Mouse (Mus musculus) ES-E14 (cell line): ENCODE results near the gene Tshb. TPM values are rescaled to one million over a fixed set of nuclear protein-coding genes. Genes with fewer than 3 reads are reported as not detected.

Experiments
- DNase-seq: peaks from one replicate; pipeline ENCODE4 v3.0.0-alpha.2; 2013; ENCODE audit warnings: low read depth, low spot score
- H3K27ac ChIP-seq: 2 replicates; pipeline ENCODE4 v1.5.1; 2012; ENCODE audit warnings: low read depth, mild to moderate bottlenecking, low read length, moderate library complexity, mixed read lengths; ENCODE audit not compliant: poor library complexity, insufficient read depth, severe bottlenecking
- H3K36me3 ChIP-seq: 2 replicates; pipeline ENCODE4 v1.6.1; 2012; ENCODE audit warnings: mild to moderate bottlenecking, low read length, moderate library complexity, mixed read lengths; ENCODE audit not compliant: control insufficient read depth, poor library complexity, insufficient read depth, severe bottlenecking
- H3K4me1 ChIP-seq, 2 experiments: fragments of 150-350 bp in 1 of 2; sonication (generic) in 1 of 2; 2 replicates each; pipeline ENCODE4 v1.6.1; 2012; ENCODE audit warnings: low read length in 2 of 2, mild to moderate bottlenecking in 1 of 2, mixed read lengths in 1 of 2; ENCODE audit not compliant: control insufficient read depth in 2 of 2, insufficient read depth in 2 of 2, poor library complexity in 1 of 2
- H3K4me3 ChIP-seq, 2 experiments: fragments of 150-350 bp in 1 of 2; sonication (generic) in 1 of 2; 2 replicates each; pipeline ENCODE4 v1.5.1; 2012; ENCODE audit warnings: low read length in 2 of 2, low read depth in 1 of 2, mild to moderate bottlenecking in 1 of 2, mixed read lengths in 1 of 2; ENCODE audit not compliant: insufficient read depth in 1 of 2, poor library complexity in 1 of 2, severe bottlenecking in 1 of 2
- H3K9ac ChIP-seq: 2 replicates; pipeline ENCODE4 v1.6.1; 2012; ENCODE audit warnings: low read depth, mild to moderate bottlenecking, low read length, mixed read lengths; ENCODE audit not compliant: poor library complexity, insufficient read depth, severe bottlenecking
- H3K9me3 ChIP-seq: fragments of 150-350 bp; sonication (generic); 2 replicates; pipeline ENCODE4 v1.6.1; 2012; ENCODE audit warnings: low read depth, mild to moderate bottlenecking, low read length; ENCODE audit not compliant: control insufficient read depth, insufficient read depth
- CHD2 ChIP-seq: IDR thresholded peaks from 2 replicates; pipeline ENCODE4 v1.6.1; 2014; ENCODE audit warnings: mild to moderate bottlenecking, low read depth, low read length, inconsistent platforms
- HCFC1 ChIP-seq: IDR thresholded peaks from 2 replicates; pipeline ENCODE4 v1.6.1; 2012; ENCODE audit warnings: low read length, inconsistent platforms, borderline replicate concordance; ENCODE audit not compliant: insufficient read depth
- MAFK ChIP-seq: IDR thresholded peaks from 2 replicates; pipeline ENCODE4 v1.6.1; 2014; ENCODE audit warnings: mild to moderate bottlenecking, low read depth, low read length, inconsistent platforms; ENCODE audit not compliant: insufficient read depth
- ZC3H11A ChIP-seq: IDR thresholded peaks from 2 replicates; pipeline ENCODE4 v1.6.1; 2012; ENCODE audit warnings: low read depth, mild to moderate bottlenecking, inconsistent platforms, low read length, borderline replicate concordance
- ZNF384 ChIP-seq: IDR thresholded peaks from 2 replicates; pipeline ENCODE4 v1.6.1; 2012; ENCODE audit warnings: low read depth, low read length, inconsistent platforms
- in situ Hi-C, 2 experiments: fragments of 600-800 bp; cut with MboI; formaldehyde crosslinking; loops; one replicate each; pipeline ENCODE4 v1.15.1; 2025; ENCODE audit warnings: low sequenced_read_pairs in 2 of 2, inconsistent platforms in 1 of 2; ENCODE audit not compliant: unreplicated experiment in 2 of 2
- total RNA-seq: library from RNA; depleted of rRNA; stranded (reverse); fragments of 300-350 nt; gene quantifications from 2 replicates; pipeline ENCODE4 v1.2.3, GENCODE M21; 2012

Tshb gene
- total RNA-seq, 1 experiment: not detected

DNA sequence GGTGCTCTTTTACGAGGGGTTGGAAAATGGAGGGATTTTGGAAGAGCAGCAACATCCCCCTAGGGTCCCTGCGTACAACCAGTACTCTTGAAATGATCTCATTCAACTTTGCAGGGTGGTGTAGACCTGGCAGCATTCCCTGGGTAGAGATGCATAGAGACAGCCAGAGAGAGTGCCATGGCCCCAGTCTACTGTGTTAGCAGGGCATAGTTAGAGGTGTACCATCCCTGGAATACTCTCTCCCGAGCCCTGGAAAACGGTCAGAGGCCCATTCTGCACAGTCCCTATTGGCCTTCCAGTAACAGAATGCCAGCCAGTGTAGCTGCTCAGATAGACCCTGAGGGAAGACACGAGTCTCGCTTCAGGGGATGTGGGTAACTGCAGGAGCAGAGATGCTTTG, 46.9 kb downstream of the Tshb start:
- TF ChIP-seq MAFK (no peak), ZC3H11A (no peak), CHD2 (no peak), HCFC1 (no peak), ZNF384 (no peak)
- DNase-seq: no peak
- Histone ChIP-seq H3K36me3 (no peaks in the 10 kb centered on the region), H3K9me3 (no peaks in the 10 kb centered on the region), H3K4me3 (peak overlapping the region; percentile 82 to 96; a peak in 3 of 4 replicates), H3K4me1 (no peaks in the 10 kb centered on the region), H3K27ac (no peak overlapping the region), H3K9ac (no peak overlapping the region)
- in situ Hi-C loops: no loop called here

DNA sequence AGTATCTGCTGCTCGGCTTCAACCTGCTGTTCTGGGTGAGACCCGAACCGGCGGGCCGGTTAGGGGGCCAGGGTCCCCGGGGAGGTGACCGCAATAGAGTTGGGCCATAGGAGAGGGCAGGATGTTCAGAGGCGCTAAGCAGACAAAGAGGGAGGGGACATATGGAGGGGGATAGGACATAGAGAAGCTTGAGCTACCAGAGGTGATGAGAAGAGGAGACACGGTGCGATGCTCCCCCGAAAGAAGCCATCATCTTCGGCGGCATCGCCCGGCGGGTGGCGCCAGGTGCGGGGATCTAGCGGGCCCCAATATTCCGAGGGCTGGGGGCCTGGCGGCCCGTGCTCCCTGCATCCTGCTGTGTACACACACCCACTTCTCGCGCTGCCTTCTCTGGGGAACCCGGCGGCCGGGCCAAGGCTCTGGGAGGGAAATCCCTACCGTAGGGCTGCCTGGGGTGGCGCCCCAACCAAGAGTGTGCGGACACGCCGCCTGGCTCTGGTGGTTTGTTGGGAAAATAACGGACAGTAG, 47.4 kb downstream of the Tshb start:
- TF ChIP-seq MAFK (no peak), ZC3H11A (no peak), CHD2 (no peak), HCFC1 (no peak), ZNF384 (no peak)
- Histone ChIP-seq H3K27ac (no peak overlapping the region), H3K36me3 (no peaks in the 10 kb centered on the region), H3K9ac (peak overlapping the region; percentile 72), H3K9me3 (no peaks in the 10 kb centered on the region), H3K4me1 (no peaks in the 10 kb centered on the region), H3K4me3 (peak overlapping the region; percentile 82 to 96)
- in situ Hi-C loops: no loop called here
- DNase-seq: no peak

DNA sequence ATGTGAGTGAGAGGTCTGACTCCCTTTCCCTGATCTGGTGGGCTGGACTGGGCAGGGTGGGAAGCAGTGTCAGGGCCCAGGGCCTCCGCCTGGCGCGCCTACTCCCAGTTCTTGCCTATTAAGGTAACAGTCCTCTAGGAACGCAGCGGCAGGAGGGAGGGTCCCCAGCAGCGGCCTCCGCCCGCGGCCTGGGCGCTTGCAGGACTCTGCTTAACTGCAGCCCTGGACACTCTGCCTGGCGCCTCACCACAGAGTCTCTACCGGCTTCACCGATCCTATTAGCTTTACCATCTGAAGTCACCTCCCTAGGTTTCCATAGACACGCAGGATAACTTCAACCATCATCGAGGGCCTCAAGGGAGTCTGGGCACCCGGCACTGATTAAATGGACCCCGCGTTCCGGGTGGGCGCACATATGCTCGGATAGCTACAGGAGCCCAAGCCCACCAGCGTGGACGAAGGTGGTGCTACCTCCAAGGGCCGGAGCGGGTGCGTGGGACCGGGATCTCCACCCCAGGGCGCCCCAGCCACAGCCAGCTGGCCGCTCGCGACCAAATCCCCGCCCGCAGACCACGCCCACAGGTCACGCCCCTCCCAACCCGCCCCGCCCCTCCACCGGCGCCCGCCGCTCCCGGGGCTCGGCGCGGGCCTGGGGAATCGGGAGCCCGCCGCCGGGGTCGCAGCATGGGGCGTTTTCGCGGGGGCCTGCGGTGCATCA, 48.0 kb downstream of the Tshb start, which contains the start of gene Tspan2:
Gene Tspan2 (plus strand): TSS at position 217 of the 718 bp plus-strand sequence.
- Histone ChIP-seq H3K9me3 (no peaks in the 10 kb centered on the region), H3K4me3 (peak within 1 kb of the TSS; percentile 82 to 96), H3K27ac (no peak within 1 kb of the TSS), H3K36me3 (no peaks in the 10 kb centered on the region), H3K4me1 (no peaks in the 10 kb centered on the region), H3K9ac (peak within 1 kb of the TSS; percentile 72)
- DNase-seq: no peak
- in situ Hi-C loops: no loop called here
- no peak for TF ChIP-seq ZNF384
- TF ChIP-seq ZC3H11A: no peak

DNA sequence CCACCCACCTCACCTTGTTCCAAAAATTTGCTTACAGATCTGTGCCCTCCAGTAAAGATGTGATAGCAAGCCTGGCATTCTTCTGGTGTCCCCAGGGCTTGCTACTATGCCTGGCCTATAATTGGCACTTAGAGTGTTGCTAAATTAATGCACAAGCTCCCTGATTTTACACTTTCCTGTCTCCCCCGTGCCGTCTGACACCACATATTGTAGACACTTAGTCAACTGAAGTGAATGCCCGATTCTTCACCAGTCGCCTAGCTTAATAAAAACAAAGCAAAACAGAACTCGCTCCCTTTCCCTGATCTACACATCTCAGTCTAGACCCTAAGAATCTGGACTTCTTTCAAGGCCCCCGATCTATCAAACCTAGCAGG, 48.6 kb downstream of the Tshb start:
- in situ Hi-C loops: no loop called here
- no peaks in the 10 kb centered on the region for H3K36me3 ChIP-seq
- no peaks in the 10 kb centered on the region for H3K9me3 ChIP-seq
- no peak for TF ChIP-seq ZNF384
- no peak for TF ChIP-seq CHD2
- TF ChIP-seq ZC3H11A: no peak
- TF ChIP-seq HCFC1: no peak
- no peak for TF ChIP-seq MAFK
- H3K27ac ChIP-seq: no peak overlapping the region
- no peak for DNase-seq
- no peak overlapping the region for H3K9ac ChIP-seq
- H3K4me3 ChIP-seq: peak overlapping the region; percentile 82 to 96
- H3K4me1 ChIP-seq: no peaks in the 10 kb centered on the region

DNA sequence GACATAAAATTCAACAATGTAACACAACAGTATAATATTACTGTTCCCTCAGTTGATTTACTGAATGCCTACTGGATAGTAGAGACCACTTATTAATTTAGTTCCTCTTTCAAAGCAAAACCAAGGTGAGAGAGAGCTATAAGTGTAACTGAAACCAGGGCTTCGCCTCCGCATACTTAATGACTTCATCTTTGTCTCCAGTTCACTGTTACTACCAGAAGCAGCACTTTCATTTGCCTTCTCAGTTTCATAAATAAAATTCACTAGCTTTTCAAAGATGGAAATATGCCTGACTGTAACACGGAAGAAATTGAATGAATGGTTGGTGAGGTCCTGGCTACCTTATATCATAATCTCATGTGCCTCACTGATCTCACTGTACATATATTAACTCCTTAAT, 49.5 kb downstream of the Tshb start:
- no peaks in the 10 kb centered on the region for H3K9me3 ChIP-seq
- in situ Hi-C loops: no loop called here
- DNase-seq: no peak
- H3K27ac ChIP-seq: no peak overlapping the region
- TF ChIP-seq HCFC1 (no peak), CHD2 (no peak), ZC3H11A (no peak), ZNF384 (no peak), MAFK (no peak)
- H3K9ac ChIP-seq: no peak overlapping the region
- no peaks in the 10 kb centered on the region for H3K4me1 ChIP-seq
- H3K36me3 ChIP-seq: no peaks in the 10 kb centered on the region
- H3K4me3 ChIP-seq: no peak overlapping the region
